Mouse (Mus musculus): ENCODE results near the gene Myh11.

Myh11 gene

DNA sequence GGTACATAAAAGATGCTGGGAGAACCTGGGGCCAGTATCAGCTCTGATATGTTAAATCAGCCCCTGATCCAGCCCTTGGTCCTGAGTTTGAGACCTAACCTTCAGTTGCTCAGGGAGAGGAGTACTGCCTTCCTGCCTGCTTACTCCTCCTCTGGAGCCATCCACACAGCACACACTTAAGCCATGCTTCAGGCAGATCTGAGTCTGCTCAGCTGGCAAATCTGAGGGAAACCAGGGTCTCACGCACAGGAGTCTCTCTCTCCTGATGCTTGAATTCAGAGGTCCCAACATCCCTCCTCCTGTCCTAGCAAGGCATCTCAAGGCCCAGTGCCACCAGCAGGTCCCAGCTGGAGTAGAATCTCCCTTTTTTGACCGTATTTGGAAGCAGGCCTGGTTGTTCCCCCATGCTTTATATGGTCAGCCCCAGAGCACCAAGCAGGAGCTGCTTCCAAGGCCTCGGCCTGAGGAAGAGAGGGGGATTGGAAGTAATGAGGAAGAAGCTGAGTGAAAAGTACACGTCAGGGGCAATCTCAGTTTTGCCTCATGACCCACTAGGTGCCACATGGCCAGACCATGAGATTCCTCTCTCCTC, 18.7 kb downstream of the Myh11 start:
- intact Hi-C loops (cut with DNase I) = no loop called here

DNA sequence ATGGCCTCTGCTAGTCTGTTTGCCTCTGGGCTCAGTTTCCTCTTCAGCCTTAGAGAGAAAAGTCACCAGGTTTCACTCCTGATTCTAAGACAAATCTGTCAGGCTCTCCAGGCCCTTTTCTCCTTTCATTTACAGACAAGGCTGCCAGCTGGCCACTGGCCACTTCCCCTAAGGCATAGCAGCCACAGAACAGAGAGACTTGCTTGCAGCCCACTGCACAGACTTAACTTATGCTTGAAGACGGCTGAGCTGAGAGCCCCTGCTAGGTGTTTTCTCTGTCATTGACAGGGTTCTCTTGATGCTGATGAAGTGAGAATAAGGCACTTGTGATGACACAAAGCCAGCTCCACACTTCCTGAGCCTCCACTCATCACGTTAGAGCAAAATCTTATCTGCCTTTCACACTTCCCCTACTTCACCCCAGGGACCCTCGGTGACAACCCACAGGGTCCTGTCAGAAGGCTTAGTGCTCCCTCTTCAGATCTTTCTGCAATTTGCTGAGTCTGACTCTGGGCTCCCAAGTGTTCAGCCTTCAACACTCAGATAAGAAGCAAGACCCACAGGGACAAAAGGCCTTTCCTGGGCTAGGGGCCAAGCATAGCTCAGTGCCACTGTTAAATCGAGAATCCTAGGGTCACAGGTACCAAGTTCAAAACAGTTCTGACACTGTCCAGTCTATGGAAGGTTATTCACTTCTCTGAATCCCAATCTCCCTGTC, 25.8 kb downstream of the Myh11 start:
- intact Hi-C loops (cut with DNase I) = no loop called here

DNA sequence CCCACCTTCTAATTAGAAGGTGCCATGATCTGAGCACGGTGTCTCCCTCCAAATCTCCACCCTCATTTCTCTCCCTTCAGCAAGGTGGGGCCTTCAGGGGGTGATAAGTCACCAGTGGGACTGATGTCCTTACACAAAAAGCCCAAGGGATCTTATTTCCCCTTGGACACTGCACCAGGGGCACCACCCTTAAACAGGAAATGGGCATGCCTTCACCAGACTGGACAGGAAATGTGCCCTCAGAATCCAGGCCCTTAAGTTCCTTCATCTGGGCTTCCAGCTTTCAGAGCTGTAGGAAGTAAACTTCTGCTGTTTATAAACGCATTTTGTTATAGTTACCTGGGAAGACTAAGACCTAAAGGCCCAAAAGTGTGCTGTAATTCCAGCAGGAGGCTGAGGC, 26.7 kb downstream of the Myh11 start:
- intact Hi-C loops (cut with DNase I) = no loop called here

- intact Hi-C loops (cut with DNase I) = no loop called here
Observed at GRCm38 (mm10) chr16:14263241-14263640, 27.9 kb downstream of the Myh11 start.

- intact Hi-C loops (cut with DNase I) = no loop called here
Observed at GRCm38 (mm10) chr16:14262410-14262809, 28.8 kb downstream of the Myh11 start.

- intact Hi-C loops (cut with DNase I) = no loop called here
Observed at GRCm38 (mm10) chr16:14258856-14259255, 32.3 kb downstream of the Myh11 start.

- intact Hi-C loops (cut with DNase I) = no loop called here
Observed at GRCm38 (mm10) chr16:14253586-14253985, 37.6 kb downstream of the Myh11 start.

- intact Hi-C loops (cut with DNase I) = no loop called here
Observed at GRCm38 (mm10) chr16:14252877-14253276, 38.3 kb downstream of the Myh11 start.

DNA sequence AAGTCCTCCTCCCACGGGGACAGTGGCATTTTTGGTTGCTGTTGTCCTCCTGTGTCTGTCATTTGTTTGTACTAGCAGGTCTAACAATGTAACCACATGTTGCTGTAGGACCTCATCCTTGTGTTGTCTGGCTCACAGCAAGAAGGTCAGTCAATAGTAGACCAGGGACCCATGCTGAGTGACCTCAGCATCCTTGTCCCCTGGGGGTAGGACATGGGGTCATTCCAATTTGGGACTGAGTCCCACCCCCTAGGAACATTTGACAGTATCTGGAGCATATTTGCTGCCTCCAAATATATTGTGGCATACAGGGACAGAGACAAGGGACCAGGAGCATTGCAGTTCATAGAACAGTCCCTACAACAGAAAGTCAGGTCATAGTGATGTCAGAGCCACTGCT, 41.3 kb downstream of the Myh11 start:
- intact Hi-C loops (cut with DNase I) = no loop called here

- intact Hi-C loops (cut with DNase I) = no loop called here
Observed at GRCm38 (mm10) chr16:14242553-14242952, 48.6 kb downstream of the Myh11 start.

GRCm38 (mm10) chr16:14242059-14242458, 49.1 kb downstream of the Myh11 start:
- intact Hi-C loops (cut with DNase I) = no loop called here

- intact Hi-C loops (cut with DNase I) = loop anchor here (2.0 to 5.0 kb wide), 3 partner anchors 75 to 256 kb away; no protein-coding TSS in a partner anchor
Observed at GRCm38 (mm10) chr16:14237100-14237723, 54.0 kb downstream of the Myh11 start.

GRCm38 (mm10) chr16:14215156-14215555, 76.0 kb downstream of the Myh11 start:
- intact Hi-C loops (cut with DNase I) = no loop called here

DNA sequence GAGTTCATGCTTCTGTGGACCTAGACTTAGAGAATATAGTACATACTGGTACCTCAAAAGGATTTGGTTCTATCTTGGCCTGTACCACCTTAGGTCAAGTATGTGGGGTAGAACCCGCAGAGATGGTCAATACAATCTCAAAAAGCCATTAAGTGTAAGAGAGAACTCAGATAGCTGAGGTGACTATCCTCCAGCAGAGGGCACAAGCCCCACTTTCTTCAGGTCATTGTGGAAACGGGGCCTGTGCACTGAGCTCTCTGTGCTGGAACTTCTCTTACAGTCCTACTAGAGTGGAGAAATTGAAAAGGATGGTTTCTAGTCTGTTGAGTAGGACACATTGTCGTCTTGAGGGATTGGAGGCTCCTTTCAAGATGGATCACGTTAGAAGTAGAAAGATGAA, 92.4 kb downstream of the Myh11 start:
- intact Hi-C loops (cut with DNase I) = loop anchor here (10.0 kb wide), 1 partner anchor 294 kb away; the partner anchor contains the start of genes Mpv17l and Pdxdc1

GRCm38 (mm10) chr16:14195427-14195826, 95.7 kb downstream of the Myh11 start:
- intact Hi-C loops (cut with DNase I) = loop anchor here (10.0 kb wide), 1 partner anchor 291 kb away; the partner anchor contains the start of genes Mpv17l and Pdxdc1

DNA sequence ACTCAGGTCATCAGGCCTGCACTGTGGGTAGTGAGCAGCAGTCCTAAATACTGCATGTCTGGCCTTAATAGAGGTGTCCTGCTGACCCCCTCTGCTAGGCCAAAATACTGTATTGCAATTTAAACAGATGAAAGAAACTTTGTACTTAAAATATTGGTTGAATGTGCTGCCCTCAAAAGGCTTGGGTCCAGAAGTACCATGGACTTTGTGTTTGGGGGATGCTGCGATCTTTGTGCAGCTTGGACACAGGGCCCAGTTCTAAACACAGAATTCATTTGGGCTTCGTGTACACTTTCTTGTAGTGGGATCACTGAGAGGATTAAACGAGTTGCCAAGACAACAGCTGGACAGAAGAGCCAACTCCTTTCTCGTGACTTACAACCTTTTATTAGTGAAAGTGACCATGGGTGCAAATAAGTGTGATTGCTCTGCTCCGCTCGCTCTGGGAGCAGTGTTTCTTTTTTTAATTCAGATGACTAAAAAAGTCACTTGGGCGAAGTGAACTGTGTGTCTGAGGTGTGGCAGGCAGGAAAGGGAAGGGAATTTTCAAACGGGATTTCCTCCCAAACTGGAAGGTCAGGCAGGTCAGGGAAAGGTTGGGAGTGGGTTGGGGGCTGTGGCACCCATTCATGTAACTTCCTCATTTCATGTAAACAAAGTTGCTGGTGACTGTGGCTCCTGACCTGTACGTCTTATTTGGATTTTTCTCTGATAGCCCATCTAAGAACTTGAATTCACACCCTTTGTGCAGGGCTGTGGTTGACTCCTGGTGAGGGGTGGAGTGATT, 96.8 kb downstream of the Myh11 start:
- intact Hi-C loops (cut with DNase I) = loop anchor here (10.0 kb wide), 1 partner anchor 290 kb away; the partner anchor contains the start of genes Mpv17l and Pdxdc1

- intact Hi-C loops (cut with DNase I) = no loop called here
Observed at GRCm38 (mm10) chr16:14185516-14185915, 105.7 kb downstream of the Myh11 start.

DNA sequence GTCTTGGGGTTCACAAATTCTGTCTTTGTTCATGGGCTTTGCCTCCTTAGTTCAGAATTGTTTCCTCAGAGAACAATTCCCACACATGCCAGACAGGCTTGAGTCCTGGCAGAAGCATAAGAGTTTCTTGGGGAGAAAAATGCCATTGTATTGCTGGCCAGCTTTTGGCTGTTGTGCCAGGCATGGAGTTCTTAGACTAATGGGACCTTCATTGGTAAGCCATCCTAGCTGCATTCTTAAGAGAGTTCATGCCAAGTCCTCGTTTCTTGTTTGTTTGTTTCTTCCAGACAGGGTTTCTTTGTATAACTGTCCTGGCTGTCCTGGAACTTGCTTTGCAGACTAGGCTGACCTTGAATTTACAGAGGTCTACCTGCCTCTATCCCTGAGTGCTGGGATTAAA, 107.3 kb downstream of the Myh11 start:
- intact Hi-C loops (cut with DNase I) = no loop called here

- intact Hi-C loops (cut with DNase I) = no loop called here
Observed at GRCm38 (mm10) chr16:14182360-14182759, 108.8 kb downstream of the Myh11 start.

DNA sequence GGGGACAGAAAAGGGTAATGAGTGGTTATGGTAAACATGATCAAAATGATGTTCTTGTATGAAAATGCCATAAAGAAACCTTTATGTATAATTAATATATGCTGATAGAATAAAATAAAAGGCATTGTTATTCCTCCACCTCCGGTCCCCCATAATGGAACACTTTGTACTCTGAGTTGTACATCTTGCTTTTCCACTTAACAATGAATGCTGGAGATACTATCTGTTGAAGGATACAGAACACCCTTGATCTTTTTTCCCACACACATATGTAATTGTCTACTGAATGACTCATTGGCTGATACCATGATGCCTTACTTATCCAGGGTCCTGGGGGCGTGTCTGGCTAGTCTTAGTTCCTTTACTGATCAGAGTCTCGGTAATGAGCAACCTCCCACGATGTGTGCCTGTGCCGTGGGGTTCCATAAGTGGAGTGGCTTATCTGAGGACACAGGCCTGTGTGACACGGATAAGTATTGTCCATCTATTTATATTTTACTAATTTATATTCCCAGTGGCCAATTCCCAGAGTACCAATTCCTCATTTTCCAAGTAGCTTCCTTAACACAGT, 110.9 kb downstream of the Myh11 start:
- intact Hi-C loops (cut with DNase I) = no loop called here

- intact Hi-C loops (cut with DNase I) = no loop called here
Observed at GRCm38 (mm10) chr16:14178041-14178440, 113.1 kb downstream of the Myh11 start.
